Mouse (Mus musculus): Measurements from ENCODE around the gene Ccdc136. TPM values are rescaled to one million over a fixed set of nuclear protein-coding genes. Genes with fewer than 3 reads are reported as not detected.
"Not testable (repeated sequence)": the region's sequence is repeated elsewhere in the genome, so short reads cannot be mapped to it uniquely, and the experiment has no call there.

The Ccdc136 gene
- total RNA-seq, 2 experiments from 2014 or later, result 84.7 to 92.0 TPM

DNA sequence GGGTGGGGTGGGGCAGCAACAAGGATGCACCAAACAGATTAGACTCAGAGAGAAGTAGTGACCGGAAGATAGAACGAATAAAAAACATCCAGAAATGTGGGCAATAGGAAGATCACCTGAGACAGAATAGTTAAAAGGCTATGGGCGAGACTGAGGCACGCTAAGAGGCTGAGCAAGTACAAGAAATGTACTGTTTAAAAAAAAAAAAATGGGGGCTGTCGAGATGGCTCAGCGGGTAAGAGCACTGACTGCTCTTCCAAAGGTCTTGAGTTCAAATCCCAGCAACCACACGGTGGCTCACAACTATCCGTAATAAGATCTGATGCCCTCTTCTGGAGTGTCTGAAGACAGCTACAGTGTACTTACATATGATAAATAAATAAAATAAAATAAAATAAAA lies 4.9 kb upstream of the Ccdc136 start:
- intact Hi-C loops (cut with DNase I), result loop anchor here (5.0 kb wide), 2 partner anchors 146 to 261 kb away; no protein-coding TSS in a partner anchor
- not testable (repeated sequence) for DNase-seq (ENCODE audit: low spot score in 2 of 2)

DNA sequence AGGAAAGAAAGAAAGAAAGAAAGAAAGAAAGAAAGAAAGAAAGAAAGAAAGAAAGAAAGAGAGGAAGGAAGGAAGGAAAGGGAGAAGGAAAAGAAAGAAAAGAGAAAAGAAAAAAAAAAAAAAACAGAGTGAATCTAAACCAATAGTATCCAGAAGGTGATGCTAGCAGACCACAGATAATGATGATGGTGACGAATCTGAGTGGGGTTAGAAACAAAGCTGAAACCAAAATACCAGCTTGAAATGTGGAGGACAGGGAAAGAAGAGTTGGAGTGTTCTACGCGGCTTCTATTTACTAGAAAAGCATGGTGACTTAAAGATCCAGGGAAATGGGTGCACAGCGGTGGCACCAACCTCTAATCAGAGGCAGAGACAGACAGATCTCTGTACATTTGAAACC lies 4.3 kb upstream of the Ccdc136 start:
- DNase-seq (ENCODE audit: low spot score in 2 of 2), result peak in 1 of 2 experiments; percentile 30
- intact Hi-C loops (cut with DNase I), result loop anchor here (5.0 kb wide), 2 partner anchors 145 to 260 kb away; no protein-coding TSS in a partner anchor

- no peak for DNase-seq (ENCODE audit: low spot score in 2 of 2)
- intact Hi-C loops (cut with DNase I), result loop anchor here (5.0 kb wide), 2 partner anchors 143 to 258 kb away; no protein-coding TSS in a partner anchor
Observed at GRCm38 (mm10) chr6:29394286-29394685, 1.8 kb upstream of the Ccdc136 start.

DNA sequence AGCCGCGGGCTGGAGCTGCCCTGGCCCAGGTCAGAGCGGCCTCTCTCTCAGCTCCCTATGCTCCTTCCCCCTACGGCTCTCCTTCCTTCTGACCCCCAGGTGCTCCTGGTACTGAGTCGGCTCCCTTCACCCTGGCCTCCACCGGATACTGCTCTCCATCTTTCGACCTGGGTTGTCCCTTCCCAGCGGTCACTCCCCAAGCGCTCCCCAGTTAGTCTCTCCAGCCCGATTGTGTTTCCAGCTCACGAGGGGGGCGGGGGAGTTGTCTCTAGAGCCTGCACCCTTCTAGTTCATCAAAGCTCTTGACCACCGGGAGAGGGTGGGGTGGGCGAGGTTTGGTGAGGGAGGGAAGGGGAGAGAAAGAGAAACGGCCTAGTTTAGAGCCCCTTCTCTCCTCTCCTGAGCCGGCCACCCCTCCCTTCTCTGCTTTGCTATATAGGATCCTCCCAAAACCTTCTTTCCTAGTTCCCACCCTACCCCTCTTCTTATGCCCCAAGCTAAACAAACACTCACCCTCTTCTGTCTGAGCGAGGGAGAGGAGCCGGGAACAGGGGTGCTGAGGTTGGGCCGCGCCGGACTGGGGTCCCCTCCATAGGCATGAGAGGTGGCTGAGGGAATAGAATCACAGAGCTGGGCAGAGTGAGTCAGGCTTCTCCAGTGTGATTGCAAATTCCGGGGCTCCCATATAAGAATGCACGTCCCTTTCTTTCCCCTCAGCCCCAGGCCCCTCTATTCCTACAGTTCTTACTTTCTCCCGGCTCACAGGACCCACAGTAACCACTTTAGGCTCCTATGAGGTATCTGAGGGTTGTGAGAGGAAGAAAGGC lies 818 bp downstream of the Ccdc136 start:
- intact Hi-C loops (cut with DNase I), result no loop called here
- no peak for DNase-seq (ENCODE audit: low spot score in 2 of 2)

GRCm38 (mm10) chr6:29397575-29397974 lies 1.5 kb downstream of the Ccdc136 start:
- intact Hi-C loops (cut with DNase I), result no loop called here
- DNase-seq (ENCODE audit: low spot score in 2 of 2), result peak; percentile 30 to 54

DNA sequence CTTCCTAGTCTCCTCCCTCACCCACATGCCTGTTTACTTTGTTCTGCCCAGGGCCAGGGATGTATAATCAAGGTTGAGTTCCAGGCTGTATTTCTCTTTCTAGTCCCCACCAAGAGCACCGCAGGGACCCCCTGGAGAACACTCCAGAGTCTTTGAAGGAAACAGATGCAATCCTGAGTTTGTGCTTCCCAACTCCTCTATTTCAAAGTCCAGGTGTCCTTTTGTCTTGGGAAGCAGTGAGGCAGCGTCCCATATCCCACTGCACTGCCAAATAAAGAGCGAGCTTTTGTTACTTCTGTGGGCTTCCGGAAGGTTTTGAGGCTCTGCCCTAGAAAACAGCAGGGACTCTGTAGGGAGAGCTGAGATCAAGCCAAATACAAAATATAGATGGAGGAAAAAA lies 3.7 kb downstream of the Ccdc136 start:
- no peak for DNase-seq (ENCODE audit: low spot score in 2 of 2)
- intact Hi-C loops (cut with DNase I), result no loop called here

GRCm38 (mm10) chr6:29402693-29403342 lies 6.7 kb downstream of the Ccdc136 start:
- intact Hi-C loops (cut with DNase I), result no loop called here
- no peak for DNase-seq (ENCODE audit: low spot score in 2 of 2)

- DNase-seq (ENCODE audit: low spot score in 2 of 2), result peak in 1 of 2 experiments; percentile 61
- intact Hi-C loops (cut with DNase I), result no loop called here
Observed at GRCm38 (mm10) chr6:29406412-29406811, 10.3 kb downstream of the Ccdc136 start.

- intact Hi-C loops (cut with DNase I), result no loop called here
- DNase-seq (ENCODE audit: low spot score in 2 of 2), result no peak
Observed at GRCm38 (mm10) chr6:29415446-29415845, 19.3 kb downstream of the Ccdc136 start.

DNA sequence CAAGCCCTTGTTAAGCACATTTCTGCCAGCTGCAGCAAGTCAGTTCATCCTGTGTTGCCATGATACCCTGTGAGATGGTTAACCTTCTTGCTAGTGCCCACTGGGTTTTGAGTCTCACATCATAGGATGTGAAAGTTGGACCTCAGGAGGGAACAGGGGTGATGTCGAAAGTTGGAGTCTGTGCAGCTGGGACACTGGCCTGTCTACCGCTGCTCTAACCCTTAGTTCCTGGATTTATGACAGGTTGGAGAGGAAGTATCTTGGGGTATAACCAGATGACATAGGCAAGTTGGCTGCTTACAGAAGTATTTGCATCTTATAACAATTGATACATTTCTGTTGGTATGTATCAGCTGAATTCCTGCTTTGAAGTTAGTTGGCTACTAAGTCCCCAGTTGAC lies 24.5 kb downstream of the Ccdc136 start:
- DNase-seq (ENCODE audit: low spot score in 2 of 2), result no peak
- intact Hi-C loops (cut with DNase I), result no loop called here

- no peak for DNase-seq (ENCODE audit: low spot score in 2 of 2)
- intact Hi-C loops (cut with DNase I), result no loop called here
Observed at GRCm38 (mm10) chr6:29425118-29425517, 29.0 kb downstream of the Ccdc136 start.

DNA sequence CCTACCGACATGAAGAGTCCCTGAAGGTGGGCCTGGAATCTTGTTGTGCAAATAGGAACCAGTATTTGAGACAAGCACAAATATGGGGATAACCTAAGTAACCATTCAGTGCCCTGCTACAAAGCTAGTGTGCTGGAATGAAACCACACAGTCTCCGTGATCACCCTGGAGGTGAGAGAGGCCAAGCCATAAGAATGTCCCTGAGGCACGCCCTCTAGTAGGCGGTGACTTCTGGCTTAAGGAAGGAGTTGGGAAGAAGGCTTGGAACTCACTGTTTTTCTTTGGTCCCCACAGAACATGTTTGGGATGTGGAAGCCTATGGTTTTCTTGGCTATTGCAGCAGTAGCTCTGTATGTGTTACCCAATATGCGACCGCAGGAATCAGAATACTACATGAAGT lies 30.2 kb downstream of the Ccdc136 start:
- intact Hi-C loops (cut with DNase I), result no loop called here
- DNase-seq (ENCODE audit: low spot score in 2 of 2), result no peak

GRCm38 (mm10) chr6:29428171-29428570 lies 32.1 kb downstream of the Ccdc136 start:
- intact Hi-C loops (cut with DNase I), result no loop called here
- DNase-seq (ENCODE audit: low spot score in 2 of 2), result no peak

- intact Hi-C loops (cut with DNase I), result no loop called here
- peak in 1 of 2 experiments; percentile 26 for DNase-seq (ENCODE audit: low spot score in 2 of 2)
Observed at GRCm38 (mm10) chr6:29430681-29431420, 34.7 kb downstream of the Ccdc136 start.

DNA sequence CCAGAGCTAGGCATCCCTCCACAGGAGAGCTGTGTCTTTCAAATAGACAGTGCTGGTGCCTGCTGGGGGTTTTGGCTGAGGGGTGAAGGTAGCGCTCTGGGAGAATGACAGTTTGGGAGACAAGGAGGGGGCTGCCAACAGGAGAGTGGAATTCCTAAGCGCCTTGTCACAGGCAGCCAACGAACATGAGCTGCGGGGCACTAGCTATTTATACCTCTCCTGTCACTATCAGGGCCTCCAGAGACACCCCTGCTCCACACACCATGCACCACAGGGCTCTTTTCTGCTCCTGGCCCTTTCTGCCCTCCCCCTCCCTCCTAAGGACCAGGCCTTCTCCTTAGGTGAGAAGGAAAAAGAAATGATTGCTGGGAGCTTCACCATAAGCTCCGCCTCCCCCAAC lies 35.4 kb downstream of the Ccdc136 start:
- DNase-seq (ENCODE audit: low spot score in 2 of 2), result no peak
- intact Hi-C loops (cut with DNase I), result no loop called here

DNA sequence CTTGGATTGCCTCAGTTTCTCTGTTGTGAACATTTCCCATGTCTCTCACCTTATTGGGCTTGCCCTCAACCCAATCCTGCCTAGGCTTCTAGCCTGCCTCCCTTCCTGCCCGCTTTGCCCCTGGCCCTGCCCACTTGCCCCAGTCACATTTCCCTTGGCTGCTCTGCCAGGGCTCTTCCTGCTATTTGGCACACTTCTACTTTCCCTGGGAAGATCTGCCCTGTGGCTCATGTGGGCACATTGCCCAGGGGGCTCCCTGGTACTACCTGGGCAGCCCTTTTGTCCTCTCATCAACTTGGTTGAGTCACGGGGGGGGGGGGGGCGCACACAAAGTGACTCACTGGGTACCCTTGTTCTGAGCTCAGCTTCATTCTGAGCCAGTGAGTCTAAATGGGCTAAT lies 36.0 kb downstream of the Ccdc136 start:
- intact Hi-C loops (cut with DNase I), result no loop called here

DNA sequence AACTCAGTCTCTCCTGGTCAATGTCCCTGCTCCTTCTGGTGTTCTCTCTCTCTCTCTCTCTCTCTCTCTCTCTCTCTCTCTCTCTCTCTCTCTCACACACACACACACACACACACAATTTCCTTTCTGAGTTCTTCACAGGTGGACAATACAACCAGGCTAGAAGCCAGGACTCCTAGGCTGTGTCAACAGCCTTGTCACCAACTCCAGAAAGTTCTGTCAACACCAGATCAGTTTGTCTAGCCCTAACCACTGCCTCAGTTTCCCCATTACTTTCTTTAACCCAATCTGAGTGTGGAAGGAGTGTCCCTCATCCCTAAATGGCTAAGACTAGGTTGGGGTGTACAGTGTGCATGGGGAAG lies 36.5 kb downstream of the Ccdc136 start:
- intact Hi-C loops (cut with DNase I), result no loop called here
- DNase-seq (ENCODE audit: low spot score in 2 of 2), result no peak

More for the DNA sequence above, 36.0 kb downstream of the Ccdc136 start:
- no peak for DNase-seq (ENCODE audit: low spot score in 2 of 2)

- intact Hi-C loops (cut with DNase I), result no loop called here
- DNase-seq (ENCODE audit: low spot score in 2 of 2), result peak in 1 of 2 experiments; percentile 6
Observed at GRCm38 (mm10) chr6:29433038-29433803, 37.1 kb downstream of the Ccdc136 start, which contains the start of gene Flnc. Gene Flnc, plus strand, starts transcription at chr6:29433256.

All from left cerebral cortex, postnatal 25 days (tissue).